Mouse (Mus musculus) heart, embryonic 11.5 days (tissue): ENCODE measurements around the gene Ssu2. TPM values are rescaled to one million over a fixed set of nuclear protein-coding genes. Genes with fewer than 3 reads are reported as not detected.

Experiments
- ATAC-seq: fragments of 200-750 bp; cut with Nextera tagmentation; replicated peaks from 2 replicates; pipeline ENCODE4 v1.8.0; 2017; ENCODE audit warnings: moderate library complexity; ENCODE audit not compliant: insufficient number of reproducible peaks, low FRiP score, low TSS enrichment
- H3K27ac ChIP-seq: fragments of 300-500 bp; sonication (generic); 2 replicates; pipeline ENCODE4 v1.5.1; 2014; ENCODE audit warnings: mild to moderate bottlenecking, low read depth, low read length
- H3K27me3 ChIP-seq: fragments of 300-500 bp; sonication (generic); 2 replicates; pipeline ENCODE4 v1.6.1; 2014; ENCODE audit warnings: mild to moderate bottlenecking, low read length, mixed read lengths; ENCODE audit not compliant: control insufficient read depth, insufficient read depth
- H3K36me3 ChIP-seq: fragments of 300-500 bp; sonication (generic); 2 replicates; pipeline ENCODE4 v1.6.1; 2014; ENCODE audit warnings: mild to moderate bottlenecking, low read length, moderate library complexity, mixed read lengths; ENCODE audit not compliant: control insufficient read depth, insufficient read depth
- H3K4me1 ChIP-seq: fragments of 300-500 bp; sonication (generic); 2 replicates; pipeline ENCODE4 v1.6.1; 2014; ENCODE audit warnings: low read length; ENCODE audit not compliant: control insufficient read depth, insufficient read depth
- H3K4me2 ChIP-seq: fragments of 300-500 bp; sonication (generic); 2 replicates; pipeline ENCODE4 v1.6.1; 2014; ENCODE audit warnings: mild to moderate bottlenecking, moderate library complexity
- H3K4me3 ChIP-seq: fragments of 300-500 bp; sonication (generic); 2 replicates; pipeline ENCODE4 v1.5.1; 2014; ENCODE audit warnings: low read depth, low read length
- H3K9ac ChIP-seq: fragments of 300-500 bp; sonication (generic); 2 replicates; pipeline ENCODE4 v1.6.1; 2014; ENCODE audit warnings: mild to moderate bottlenecking, low read depth, low read length, moderate library complexity
- H3K9me3 ChIP-seq: fragments of 300-500 bp; sonication (generic); replicated peaks from 2 replicates; pipeline ENCODE4 v1.6.1; 2016; ENCODE audit warnings: low read length; ENCODE audit not compliant: control insufficient read depth
- WGBS: fragments of 180-500 bp; shearing (Covaris S2); extraction: QIAGEN DNeasy Blood & Tissue Kit; methylation state at CpG from one replicate; pipeline ENCODE4 v1.1.7; 2014; ENCODE audit not compliant: insufficient replicate concordance; 5-methylcytosine and 5-hydroxymethylcytosine counted together
- polyA plus RNA-seq: library from polyadenylated mRNA; unstranded; fragments of >200 nt; fragmentation: Nextera tagmentation; extraction: Ambion mirVana; gene quantifications from 2 replicates; pipeline ENCODE4 v1.2.1, GENCODE M21; 2014

Gene Ssu2
- polyA plus RNA-seq, 1 experiment from 2014 or later, result 0.37 TPM

DNA sequence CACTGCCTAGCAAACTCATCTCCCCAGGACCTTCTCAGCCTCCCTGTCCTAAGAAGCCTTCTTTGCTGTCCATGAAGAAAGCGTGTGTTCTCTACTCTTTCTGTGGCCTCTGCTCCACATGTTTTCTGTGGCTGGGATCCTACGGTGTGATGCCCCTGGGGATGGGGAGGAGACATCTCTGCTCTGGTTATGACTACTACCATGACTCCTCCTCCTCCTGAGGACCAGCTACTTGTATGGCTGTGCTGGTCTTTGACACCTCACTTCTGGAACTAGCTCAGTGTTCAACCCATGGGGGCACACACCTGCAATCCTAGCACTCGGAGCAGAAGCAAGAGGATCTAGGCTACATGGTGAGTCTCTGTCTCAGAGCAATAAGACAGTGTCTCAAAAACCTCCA, 8.5 kb upstream of the Ssu2 start:
- no peaks in the 10 kb centered on the region for H3K27me3 ChIP-seq
- no peak overlapping the region for H3K4me2 ChIP-seq
- H3K9me3 ChIP-seq, result no peaks in the 10 kb centered on the region
- no peaks in the 10 kb centered on the region for H3K36me3 ChIP-seq
- ATAC-seq, result no peak
- H3K9ac ChIP-seq, result no peak overlapping the region
- 83% methylated on average over 3 of the region's 3 CpGs for WGBS
- H3K4me1 ChIP-seq, result 0 out of 2 replicates have a peak, but pooled peaks cover 3% of the 10 kb centered on the region
- H3K4me3 ChIP-seq, result no peak overlapping the region
- no peak overlapping the region for H3K27ac ChIP-seq

DNA sequence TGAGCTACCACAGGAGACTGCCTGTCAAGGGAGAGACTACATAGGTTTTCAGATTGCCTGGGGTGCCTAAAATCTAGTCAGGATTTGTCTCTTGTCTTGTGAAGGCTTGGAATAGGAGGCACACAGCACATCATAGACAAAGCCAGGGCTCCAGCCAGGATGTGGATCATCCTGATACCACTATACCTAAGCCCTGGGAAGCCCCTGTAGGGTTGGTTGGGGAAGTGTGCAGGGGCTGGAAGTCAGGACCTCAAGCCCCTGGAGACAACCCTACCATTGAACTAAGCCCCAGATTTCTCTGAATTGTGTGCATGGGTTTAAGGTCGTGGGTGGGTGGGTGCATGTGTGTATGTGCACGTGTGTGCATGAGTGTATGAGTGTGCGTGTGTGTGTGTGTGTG, 562 bp upstream of the Ssu2 start:
- Histone ChIP-seq H3K9ac (no peak overlapping the region), H3K4me1 (no peaks in the 10 kb centered on the region), H3K9me3 (no peaks in the 10 kb centered on the region), H3K27ac (no peak overlapping the region), H3K27me3 (no peaks in the 10 kb centered on the region), H3K4me2 (no peak overlapping the region), H3K36me3 (no peaks in the 10 kb centered on the region), H3K4me3 (no peak overlapping the region)
- 72% methylated on average over 3 of the region's 3 CpGs for WGBS
- no peak for ATAC-seq

DNA sequence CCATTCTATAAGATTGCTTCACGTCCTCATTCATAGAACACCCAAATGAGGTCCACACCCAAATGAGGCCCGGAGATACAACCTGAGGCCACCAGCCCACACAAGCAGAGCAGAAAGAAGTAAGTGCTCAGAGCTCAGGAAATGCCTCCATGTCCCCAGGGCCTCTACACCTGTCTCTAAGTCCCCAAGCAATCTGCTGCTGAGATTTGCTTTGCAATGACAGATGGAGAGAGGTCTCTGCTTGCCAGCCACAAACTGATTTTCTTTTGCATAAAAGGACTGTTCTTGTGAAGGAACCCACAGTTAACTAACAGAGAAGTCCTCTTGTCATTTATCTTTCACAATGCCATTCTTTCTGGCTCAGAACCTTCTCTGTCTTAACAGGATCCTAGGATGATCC, 1.6 kb downstream of the Ssu2 start:
- Histone ChIP-seq H3K4me3 (no peak overlapping the region), H3K9ac (no peak overlapping the region), H3K4me1 (no peaks in the 10 kb centered on the region), H3K27me3 (no peaks in the 10 kb centered on the region), H3K36me3 (no peaks in the 10 kb centered on the region), H3K4me2 (no peak overlapping the region), H3K27ac (no peak overlapping the region), H3K9me3 (no peaks in the 10 kb centered on the region)
- WGBS, result 71% methylated on average over 2 of the region's 2 CpGs
- no peak for ATAC-seq

DNA sequence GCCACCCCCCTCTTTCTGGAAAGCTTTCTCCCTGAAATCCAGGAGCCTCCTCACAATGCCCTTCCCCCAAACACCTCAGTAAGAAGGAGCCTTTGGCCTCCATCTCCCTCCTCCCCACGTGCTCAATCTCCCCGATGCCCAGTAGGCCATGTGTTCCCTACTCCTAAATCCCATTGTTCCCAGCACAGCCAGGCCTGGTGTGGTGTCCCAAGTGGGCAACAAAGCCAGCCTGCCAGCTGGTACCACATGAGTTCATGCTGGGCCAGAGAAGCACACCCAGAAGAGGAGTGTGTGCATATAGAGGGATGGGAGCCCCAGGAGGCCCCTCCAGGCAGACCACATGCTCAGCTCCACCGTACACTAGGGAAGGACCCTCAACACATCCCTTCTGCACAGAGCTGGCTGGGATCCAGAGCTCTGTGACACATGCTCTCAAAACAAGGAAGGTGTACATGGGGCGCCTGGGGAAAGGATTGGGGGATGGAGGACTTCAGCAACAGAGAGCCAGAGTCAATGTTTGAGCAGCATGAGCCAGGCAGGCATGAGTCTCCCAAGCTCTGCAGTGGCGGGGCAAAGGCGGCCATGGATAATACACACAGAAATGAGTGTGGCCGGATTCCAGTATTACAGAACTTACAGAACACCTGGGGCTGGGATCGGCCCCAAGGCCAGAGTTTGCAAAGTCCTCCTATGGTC, 4.7 kb downstream of the Ssu2 start:
- H3K36me3 ChIP-seq, result no peaks in the 10 kb centered on the region
- WGBS, result 73% methylated on average over 8 of the region's 8 CpGs
- H3K4me2 ChIP-seq, result no peak overlapping the region
- no peak overlapping the region for H3K27ac ChIP-seq
- H3K4me3 ChIP-seq, result no peak overlapping the region
- H3K9me3 ChIP-seq, result no peaks in the 10 kb centered on the region
- no peak for ATAC-seq
- H3K27me3 ChIP-seq, result no peaks in the 10 kb centered on the region
- no peak overlapping the region for H3K9ac ChIP-seq
- no peaks in the 10 kb centered on the region for H3K4me1 ChIP-seq

DNA sequence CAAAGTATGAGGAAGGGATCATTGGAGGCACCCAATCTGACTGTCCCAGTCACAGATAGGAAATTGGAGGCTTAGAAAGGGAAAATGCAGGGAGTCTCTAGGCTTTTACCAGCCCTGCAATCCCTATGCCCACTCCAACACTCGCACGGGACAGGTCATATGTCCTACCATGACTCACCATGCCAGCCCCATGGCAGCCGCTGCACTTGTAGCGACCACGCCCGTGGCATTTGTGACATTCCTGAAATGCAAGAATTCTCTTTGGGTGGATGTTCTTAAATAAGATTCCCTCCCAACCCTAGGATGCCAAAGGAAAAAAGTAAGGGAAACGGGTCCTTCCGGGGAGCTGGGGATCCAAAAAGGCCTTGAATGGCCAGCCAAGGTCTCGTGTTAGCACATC, 8.8 kb downstream of the Ssu2 start:
- ATAC-seq, result no peak
- no peaks in the 10 kb centered on the region for H3K9me3 ChIP-seq
- H3K27ac ChIP-seq, result no peak overlapping the region
- no peak overlapping the region for H3K9ac ChIP-seq
- H3K4me2 ChIP-seq, result no peak overlapping the region
- no peaks in the 10 kb centered on the region for H3K36me3 ChIP-seq
- WGBS, result 83% methylated on average over 9 of the region's 9 CpGs
- H3K4me1 ChIP-seq, result no peaks in the 10 kb centered on the region
- H3K4me3 ChIP-seq, result no peak overlapping the region
- no peaks in the 10 kb centered on the region for H3K27me3 ChIP-seq

DNA sequence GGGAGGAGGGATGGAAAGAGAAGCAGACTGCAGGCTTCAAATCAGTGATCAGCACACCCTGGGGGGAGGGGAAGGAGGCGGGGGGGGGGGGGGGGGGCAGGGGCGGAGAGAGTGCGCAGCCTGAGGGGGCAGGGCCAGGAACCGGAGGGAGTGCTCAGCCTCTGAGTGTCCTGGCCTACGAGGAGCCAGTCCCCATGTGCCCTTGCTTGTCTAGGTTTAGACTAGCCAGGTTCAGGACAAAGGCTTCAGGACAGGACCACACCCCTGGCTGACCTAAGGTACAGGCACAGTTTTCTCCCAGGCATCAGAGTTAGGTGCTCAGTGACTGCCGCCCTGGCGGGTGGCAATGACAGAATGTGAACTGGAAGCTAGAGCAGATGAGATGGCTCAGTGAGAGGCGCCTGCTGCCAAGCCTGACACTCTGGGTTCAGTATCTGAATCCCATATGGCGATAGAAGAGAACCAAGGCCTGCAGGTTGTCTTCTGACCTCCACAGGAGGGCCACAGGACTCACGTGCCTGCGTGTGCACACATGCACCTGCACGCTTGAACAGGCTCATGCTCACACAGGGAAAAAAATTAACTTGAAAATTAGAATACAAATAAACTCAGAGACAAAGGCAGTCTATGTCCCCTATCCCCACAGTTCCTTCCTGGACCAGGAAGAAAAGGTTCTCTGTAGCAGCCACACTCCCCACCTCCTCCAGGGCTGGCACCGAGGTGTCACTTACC, 12.0 kb downstream of the Ssu2 start:
- H3K9ac ChIP-seq, result no peak overlapping the region
- no peaks in the 10 kb centered on the region for H3K27me3 ChIP-seq
- no peaks in the 10 kb centered on the region for H3K36me3 ChIP-seq
- H3K9me3 ChIP-seq, result no peaks in the 10 kb centered on the region
- no peak overlapping the region for H3K27ac ChIP-seq
- no peak overlapping the region for H3K4me3 ChIP-seq
- 60% methylated on average over 10 of the region's 13 CpGs for WGBS
- no peak overlapping the region for H3K4me2 ChIP-seq
- no peak for ATAC-seq
- no peaks in the 10 kb centered on the region for H3K4me1 ChIP-seq

DNA sequence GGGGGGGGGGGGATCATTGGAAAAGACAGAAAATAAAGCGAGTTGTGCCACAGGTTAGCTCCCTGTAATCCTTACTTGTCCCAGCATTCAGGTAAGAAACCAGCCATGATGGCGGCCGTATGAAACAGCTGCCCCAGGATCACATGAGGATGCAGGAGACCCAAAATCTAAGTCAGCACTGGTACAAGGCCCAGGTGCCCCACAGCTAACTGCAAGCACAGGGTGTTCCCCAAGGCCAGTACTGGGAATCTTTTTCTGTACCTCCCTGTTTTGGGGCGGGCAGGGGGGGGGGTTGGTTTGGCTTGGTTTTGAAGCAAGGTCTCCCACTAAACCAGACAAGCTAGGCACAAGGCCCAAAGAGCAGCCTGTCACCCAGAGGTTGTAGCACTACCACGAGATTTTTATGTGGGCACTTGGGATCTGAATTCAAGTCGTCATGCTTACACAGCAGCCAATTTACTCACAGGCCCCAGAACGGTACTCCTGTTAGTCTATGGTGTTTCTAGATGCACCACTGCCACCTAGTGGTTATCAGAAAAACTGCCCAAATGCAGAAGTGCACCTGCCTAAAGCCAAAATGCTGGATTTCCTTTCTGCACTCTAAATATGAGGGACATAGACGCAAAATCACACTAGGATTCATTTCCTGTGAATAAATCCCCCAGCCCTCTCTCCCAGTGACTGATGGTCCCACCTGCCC, 13.8 kb downstream of the Ssu2 start:
- H3K27ac ChIP-seq, result no peak overlapping the region
- no peak for ATAC-seq
- H3K27me3 ChIP-seq, result no peaks in the 10 kb centered on the region
- H3K4me1 ChIP-seq, result no peaks in the 10 kb centered on the region
- H3K9ac ChIP-seq, result no peak overlapping the region
- H3K4me2 ChIP-seq, result no peak overlapping the region
- H3K36me3 ChIP-seq, result no peaks in the 10 kb centered on the region
- WGBS, result 38% methylated on average over 8 of the region's 8 CpGs
- no peak overlapping the region for H3K4me3 ChIP-seq
- no peaks in the 10 kb centered on the region for H3K9me3 ChIP-seq

DNA sequence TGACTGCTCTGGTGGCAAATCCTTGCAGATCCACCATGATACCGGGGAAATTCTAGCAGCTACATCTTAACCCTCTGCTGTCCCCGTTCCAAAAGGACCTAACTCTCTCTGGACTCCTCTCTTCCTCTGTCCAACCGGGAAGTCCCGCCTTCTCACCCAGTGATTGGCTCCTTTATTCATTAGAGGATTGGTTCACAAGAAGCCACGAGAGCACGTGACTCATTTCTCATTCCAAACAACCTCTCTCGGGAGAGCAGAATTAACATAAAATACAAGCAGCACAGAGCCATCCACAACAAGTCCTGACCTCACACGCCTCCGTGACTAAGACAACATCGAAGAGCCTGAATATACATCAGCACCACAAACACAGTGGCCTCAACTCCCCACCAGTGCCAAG, 22.5 kb downstream of the Ssu2 start:
- no peak overlapping the region for H3K4me3 ChIP-seq
- WGBS, result 78% methylated on average over 10 of the region's 10 CpGs
- no peaks in the 10 kb centered on the region for H3K9me3 ChIP-seq
- no peak for ATAC-seq
- no peak overlapping the region for H3K9ac ChIP-seq
- no peaks in the 10 kb centered on the region for H3K27me3 ChIP-seq
- no peaks in the 10 kb centered on the region for H3K36me3 ChIP-seq
- no peak overlapping the region for H3K4me2 ChIP-seq
- H3K27ac ChIP-seq, result no peak overlapping the region
- no peaks in the 10 kb centered on the region for H3K4me1 ChIP-seq
